Mouse (Mus musculus) neural tube, embryonic 12.5 days (tissue): ENCODE results near the gene Ttc39d. TPM values are rescaled to one million over a fixed set of nuclear protein-coding genes. Genes with fewer than 3 reads are reported as not detected.
"Not testable (repeated sequence)": the region's sequence is repeated elsewhere in the genome, so short reads cannot be mapped to it uniquely, and the experiment has no call there.

Experiments used
- ATAC-seq: fragments of 200-750 bp; cut with Nextera tagmentation; 2 replicates; pipeline ENCODE4 v1.8.0; 2017; ENCODE audit warnings: low read depth, mild to moderate bottlenecking, moderate TSS enrichment, moderate library complexity; ENCODE audit not compliant: low FRiP score
- H3K27ac ChIP-seq: fragments of 300-500 bp; sonication (generic); 2 replicates; pipeline ENCODE4 v1.5.1; 2016
- H3K27me3 ChIP-seq: fragments of 300-500 bp; sonication (generic); replicated peaks from 2 replicates; pipeline ENCODE4 v1.6.1; 2016; ENCODE audit warnings: mild to moderate bottlenecking
- H3K36me3 ChIP-seq: fragments of 300-500 bp; sonication (generic); 2 replicates; pipeline ENCODE4 v1.6.1; 2016; ENCODE audit warnings: mild to moderate bottlenecking
- H3K4me1 ChIP-seq: fragments of 300-500 bp; sonication (generic); 2 replicates; pipeline ENCODE4 v1.6.1; 2016
- H3K4me2 ChIP-seq: fragments of 300-500 bp; sonication (generic); replicated peaks from 2 replicates; pipeline ENCODE4 v1.6.1; 2016; ENCODE audit warnings: mild to moderate bottlenecking
- H3K4me3 ChIP-seq: fragments of 300-500 bp; sonication (generic); 2 replicates; pipeline ENCODE4 v1.5.1; 2016
- H3K9ac ChIP-seq: fragments of 300-500 bp; sonication (generic); 2 replicates; pipeline ENCODE4 v1.6.1; 2016; ENCODE audit warnings: mild to moderate bottlenecking
- H3K9me3 ChIP-seq: fragments of 300-500 bp; sonication (generic); 2 replicates; pipeline ENCODE4 v1.6.1; 2016; ENCODE audit warnings: mild to moderate bottlenecking
- WGBS: fragments of 180-500 bp; shearing (Covaris S2); methylation state at CpG from one replicate; pipeline ENCODE4 v1.1.7; 2016; 5-methylcytosine and 5-hydroxymethylcytosine counted together
- polyA plus RNA-seq: library from polyadenylated mRNA; unstranded; fragments of >200 nt; fragmentation: Nextera tagmentation; extraction: Ambion mirVana; gene quantifications from 2 replicates; pipeline ENCODE4 v1.2.1, GENCODE M21; 2016

Gene Ttc39d
- polyA plus RNA-seq, 1 experiment from 2014 or later, result not detected

DNA sequence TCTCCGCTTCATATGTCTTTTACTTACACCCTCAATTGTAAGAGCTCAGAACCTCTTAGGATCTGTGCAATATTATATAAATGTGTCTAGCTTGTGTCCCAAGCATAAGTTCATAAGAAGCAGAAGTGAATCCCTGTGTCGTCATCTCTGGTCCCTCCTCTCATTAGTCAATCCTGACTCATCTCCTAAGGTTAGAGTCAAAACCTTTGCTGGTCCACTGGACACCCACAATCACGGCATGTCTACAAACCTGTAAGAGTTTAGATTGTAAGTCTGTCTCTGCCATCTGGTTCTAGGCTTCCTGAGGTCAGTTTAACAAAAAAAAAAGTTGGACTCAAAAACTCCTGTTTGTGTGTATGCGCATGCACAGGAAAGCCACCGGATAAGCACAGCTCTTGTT lies 34.5 kb upstream of the Ttc39d start:
- Histone ChIP-seq H3K27ac (no peak overlapping the region), H3K27me3 (no peaks in the 10 kb centered on the region), H3K4me3 (no peak overlapping the region), H3K9me3 (no peaks in the 10 kb centered on the region), H3K36me3 (no peaks in the 10 kb centered on the region), H3K9ac (no peak overlapping the region), H3K4me1 (peaks cover 14% of the 10 kb centered on the region), H3K4me2 (no peak overlapping the region)
- 93% methylated on average over 5 of the region's 5 CpGs for WGBS
- ATAC-seq, result no peak

DNA sequence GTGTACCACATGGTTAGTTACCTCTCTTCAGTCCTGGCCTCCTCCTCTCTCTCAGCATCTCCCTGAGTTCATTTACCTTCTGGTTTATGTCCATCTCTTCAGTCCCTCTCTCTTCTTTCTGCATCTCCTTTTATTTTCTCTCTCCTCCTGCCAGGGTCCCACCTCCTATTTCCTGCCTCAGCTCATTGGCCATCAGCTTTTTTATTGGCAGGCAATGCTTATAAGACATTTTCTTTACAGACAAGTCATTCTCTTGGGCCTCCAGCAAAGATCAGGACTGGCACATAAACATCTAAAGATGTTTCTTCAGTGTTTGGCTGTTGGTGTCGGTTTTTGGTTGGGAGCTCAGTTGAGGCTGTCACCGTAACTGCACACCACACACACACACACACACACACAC lies 33.6 kb upstream of the Ttc39d start:
- peaks cover 5% of the 10 kb centered on the region for H3K4me1 ChIP-seq
- H3K27me3 ChIP-seq, result no peaks in the 10 kb centered on the region
- WGBS, result 95% methylated on average over 2 of the region's 2 CpGs
- no peaks in the 10 kb centered on the region for H3K36me3 ChIP-seq
- no peak overlapping the region for H3K27ac ChIP-seq
- no peak overlapping the region for H3K9ac ChIP-seq
- no peak for ATAC-seq
- H3K4me3 ChIP-seq, result no peak overlapping the region
- no peak overlapping the region for H3K4me2 ChIP-seq
- H3K9me3 ChIP-seq, result no peaks in the 10 kb centered on the region

DNA sequence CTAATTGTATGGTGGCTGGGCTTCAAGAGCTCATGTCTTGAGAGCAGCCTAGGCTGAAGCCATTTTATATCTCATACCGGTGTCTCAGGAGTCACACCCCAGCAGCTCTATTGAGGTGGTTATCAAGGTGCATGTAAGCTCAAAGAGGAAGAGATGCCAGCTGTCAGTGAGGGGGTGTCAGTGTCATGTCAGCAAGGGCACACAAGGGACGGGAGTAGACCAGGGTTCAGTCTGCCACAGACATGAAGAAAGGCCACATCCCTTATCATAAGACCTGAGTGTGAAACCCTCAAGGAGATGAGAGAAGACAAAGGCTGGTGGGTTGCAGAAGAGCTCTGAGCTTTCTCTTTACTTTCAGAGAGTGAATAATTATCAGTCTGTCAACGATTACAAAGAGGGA lies 33.1 kb upstream of the Ttc39d start:
- 91% methylated on average over 3 of the region's 3 CpGs for WGBS

DNA sequence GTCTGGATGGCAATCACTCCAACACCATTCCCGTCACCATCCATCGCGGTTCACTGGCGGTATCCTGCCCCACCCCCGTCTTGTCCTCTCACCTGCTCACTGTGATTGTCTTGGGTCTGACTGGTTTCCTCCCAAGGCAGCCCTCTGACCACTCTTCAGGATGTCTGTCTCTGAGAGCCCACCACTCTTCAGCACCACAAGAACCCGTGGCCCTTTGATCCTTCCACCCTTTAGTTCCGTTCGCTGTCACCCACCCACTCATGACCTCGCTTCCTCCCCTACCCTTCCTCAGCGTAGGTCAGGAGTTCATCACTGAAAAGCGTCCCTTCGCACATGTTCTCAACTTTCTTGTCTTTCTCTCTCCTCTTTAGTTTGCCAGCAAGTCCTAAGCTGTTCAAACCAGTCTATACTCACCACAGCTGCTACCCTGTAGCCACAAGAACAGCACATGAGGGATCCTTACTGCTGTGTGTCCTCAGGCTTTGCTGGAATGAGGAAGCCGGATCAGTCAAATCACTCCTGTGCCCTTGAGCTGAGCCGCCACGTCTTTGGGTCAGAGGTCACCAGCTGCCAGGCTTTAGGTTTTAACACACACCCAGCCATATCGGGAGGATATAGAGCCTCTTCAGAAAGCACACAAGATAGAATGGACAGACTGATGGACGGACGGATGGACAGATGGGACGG lies 32.4 kb upstream of the Ttc39d start:
- 82% methylated on average over 19 of the region's 19 CpGs for WGBS
- ATAC-seq, result no peak
- H3K36me3 ChIP-seq, result no peaks in the 10 kb centered on the region
- no peak overlapping the region for H3K4me3 ChIP-seq
- no peak overlapping the region for H3K27ac ChIP-seq
- no peaks in the 10 kb centered on the region for H3K27me3 ChIP-seq
- no peaks in the 10 kb centered on the region for H3K4me1 ChIP-seq
- H3K9me3 ChIP-seq, result no peaks in the 10 kb centered on the region
- H3K9ac ChIP-seq, result no peak overlapping the region
- H3K4me2 ChIP-seq, result no peak overlapping the region

More for the DNA sequence above, 33.1 kb upstream of the Ttc39d start:
- H3K36me3 ChIP-seq, result no peaks in the 10 kb centered on the region
- no peak overlapping the region for H3K4me3 ChIP-seq
- H3K9me3 ChIP-seq, result no peaks in the 10 kb centered on the region
- H3K9ac ChIP-seq, result no peak overlapping the region
- H3K27me3 ChIP-seq, result no peaks in the 10 kb centered on the region
- no peak for ATAC-seq
- 0 out of 2 replicates have a peak, but pooled peaks cover 1% of the 10 kb centered on the region for H3K4me1 ChIP-seq
- no peak overlapping the region for H3K27ac ChIP-seq
- H3K4me2 ChIP-seq, result no peak overlapping the region

DNA sequence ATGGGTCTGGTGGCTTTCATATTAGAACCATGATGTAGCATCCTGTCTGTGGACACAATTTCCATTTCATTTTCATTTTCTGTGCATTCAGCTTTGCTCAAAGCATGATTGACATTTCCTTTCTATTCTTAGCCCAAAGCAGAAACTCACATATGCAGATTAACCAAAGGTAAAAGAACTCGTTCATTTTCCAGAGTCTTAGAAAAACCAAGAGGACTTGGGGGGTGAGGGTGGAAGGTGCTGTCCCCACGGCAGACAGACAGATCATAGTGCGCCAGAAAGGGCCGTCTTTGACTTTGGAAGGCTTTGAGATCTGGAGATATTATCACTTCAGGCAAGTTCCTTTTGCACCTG lies 31.9 kb upstream of the Ttc39d start:
- no peak overlapping the region for H3K9ac ChIP-seq
- H3K4me2 ChIP-seq, result no peak overlapping the region
- no peak overlapping the region for H3K27ac ChIP-seq
- no peaks in the 10 kb centered on the region for H3K9me3 ChIP-seq
- no peak for ATAC-seq
- no peaks in the 10 kb centered on the region for H3K36me3 ChIP-seq
- H3K4me1 ChIP-seq, result no peaks in the 10 kb centered on the region
- no peaks in the 10 kb centered on the region for H3K27me3 ChIP-seq
- WGBS, result 90% methylated on average over 4 of the region's 4 CpGs
- H3K4me3 ChIP-seq, result no peak overlapping the region

DNA sequence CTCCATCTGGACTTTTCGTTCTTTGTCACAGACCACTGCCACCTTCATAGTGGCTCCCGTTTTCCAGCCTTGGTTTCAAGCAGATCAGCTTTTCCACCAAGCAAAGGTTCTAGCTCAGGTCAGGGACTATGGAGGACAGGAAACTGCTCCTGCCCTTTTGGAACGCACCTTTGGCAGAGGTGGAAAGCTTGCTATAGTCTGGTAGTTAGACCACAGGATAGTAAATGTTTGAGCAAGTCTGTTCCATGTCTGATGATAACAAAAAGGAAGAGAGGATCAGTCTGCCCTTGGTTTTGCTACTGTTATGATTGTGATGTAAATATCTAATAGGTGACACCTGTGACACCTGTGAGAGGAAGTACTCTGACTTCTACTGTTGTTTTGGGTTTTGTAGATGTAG lies 31.3 kb upstream of the Ttc39d start:
- no peak overlapping the region for H3K4me2 ChIP-seq
- H3K9ac ChIP-seq, result no peak overlapping the region
- H3K36me3 ChIP-seq, result no peaks in the 10 kb centered on the region
- H3K4me1 ChIP-seq, result no peaks in the 10 kb centered on the region
- no peak overlapping the region for H3K4me3 ChIP-seq
- no peak overlapping the region for H3K27ac ChIP-seq
- ATAC-seq, result no peak
- no peaks in the 10 kb centered on the region for H3K9me3 ChIP-seq
- 87% methylated on average over 3 of the region's 3 CpGs for WGBS
- H3K27me3 ChIP-seq, result no peaks in the 10 kb centered on the region

DNA sequence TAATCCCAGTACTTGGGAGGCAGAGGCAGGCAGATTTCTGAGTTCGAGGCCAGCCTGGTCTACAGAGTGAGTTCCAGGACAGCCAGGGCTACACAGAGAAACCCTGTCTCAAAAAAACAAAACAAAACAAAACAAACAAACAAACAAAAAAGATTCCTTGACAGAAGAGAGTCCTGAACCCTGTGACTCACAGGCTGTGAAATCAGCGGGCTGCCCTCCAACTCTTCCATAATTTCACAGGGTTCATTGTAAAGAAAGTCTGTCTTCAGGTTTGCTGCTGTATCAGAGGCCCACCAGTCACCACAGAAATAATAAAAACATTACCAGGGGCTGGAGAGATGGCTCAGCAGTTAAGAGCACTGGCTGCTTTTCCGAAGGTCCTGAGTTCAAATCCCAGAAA lies 28.4 kb upstream of the Ttc39d start:
- not testable (repeated sequence) for H3K4me1 ChIP-seq, H3K9me3 ChIP-seq, H3K27ac ChIP-seq, H3K4me2 ChIP-seq, ATAC-seq, H3K36me3 ChIP-seq, H3K4me3 ChIP-seq, H3K9ac ChIP-seq, H3K27me3 ChIP-seq
- WGBS, result 95% methylated on average over 3 of the region's 3 CpGs

DNA sequence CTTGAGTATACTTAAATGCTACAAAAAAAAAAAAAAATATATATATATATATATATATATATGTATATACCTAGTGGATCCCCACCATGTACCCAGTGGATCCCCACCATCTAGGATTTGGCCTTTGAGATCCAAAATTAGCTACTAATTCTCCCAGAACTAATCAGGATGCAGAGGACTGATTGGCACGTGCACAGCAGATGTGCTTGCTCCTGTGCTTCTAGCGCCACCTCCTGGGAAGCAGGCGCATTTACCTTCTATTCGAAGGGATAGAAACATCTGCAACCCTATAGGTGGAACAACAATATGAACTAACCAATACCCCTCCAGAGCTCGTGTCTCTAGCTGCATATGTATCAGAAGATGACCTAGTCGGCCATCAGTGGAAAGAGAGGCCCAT lies 27.3 kb upstream of the Ttc39d start:
- 2% methylated on average over 6 of the region's 6 CpGs for WGBS
- no peaks in the 10 kb centered on the region for H3K4me1 ChIP-seq
- peak; percentile 82 for ATAC-seq

DNA sequence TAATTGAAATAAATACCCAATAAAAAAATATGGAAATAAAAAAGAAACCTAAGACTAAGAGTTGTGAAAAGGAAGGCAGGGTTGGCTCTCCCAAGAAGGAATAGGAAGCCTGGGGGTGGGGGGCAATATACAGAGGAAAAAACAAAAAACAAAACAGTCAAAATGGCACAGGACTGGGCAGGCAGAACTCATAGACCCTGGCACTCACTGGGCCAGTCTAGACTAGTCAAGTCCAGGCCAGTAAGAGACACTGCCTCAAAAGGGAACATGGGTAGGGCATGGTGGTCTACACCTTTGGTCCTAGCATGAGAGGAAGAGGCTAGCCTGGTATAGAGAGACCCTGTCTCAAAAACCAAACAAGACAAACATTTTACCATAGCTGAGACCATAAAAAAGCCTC lies 26.8 kb upstream of the Ttc39d start:
- H3K27ac ChIP-seq, result no peak overlapping the region
- H3K4me2 ChIP-seq, result no peak overlapping the region
- H3K9ac ChIP-seq, result no peak overlapping the region
- no peak overlapping the region for H3K4me3 ChIP-seq
- ATAC-seq, result peak; percentile 52; the same call in 1 of the 2 replicates
- H3K4me1 ChIP-seq, result no peaks in the 10 kb centered on the region
- H3K9me3 ChIP-seq, result no peaks in the 10 kb centered on the region
- H3K27me3 ChIP-seq, result no peaks in the 10 kb centered on the region
- no peaks in the 10 kb centered on the region for H3K36me3 ChIP-seq

More for the DNA sequence above, 27.3 kb upstream of the Ttc39d start:
- no peak overlapping the region for H3K27ac ChIP-seq
- H3K9ac ChIP-seq, result no peak overlapping the region
- H3K9me3 ChIP-seq, result no peaks in the 10 kb centered on the region
- no peak overlapping the region for H3K4me3 ChIP-seq
- H3K4me2 ChIP-seq, result no peak overlapping the region
- H3K36me3 ChIP-seq, result no peaks in the 10 kb centered on the region
- no peaks in the 10 kb centered on the region for H3K27me3 ChIP-seq

DNA sequence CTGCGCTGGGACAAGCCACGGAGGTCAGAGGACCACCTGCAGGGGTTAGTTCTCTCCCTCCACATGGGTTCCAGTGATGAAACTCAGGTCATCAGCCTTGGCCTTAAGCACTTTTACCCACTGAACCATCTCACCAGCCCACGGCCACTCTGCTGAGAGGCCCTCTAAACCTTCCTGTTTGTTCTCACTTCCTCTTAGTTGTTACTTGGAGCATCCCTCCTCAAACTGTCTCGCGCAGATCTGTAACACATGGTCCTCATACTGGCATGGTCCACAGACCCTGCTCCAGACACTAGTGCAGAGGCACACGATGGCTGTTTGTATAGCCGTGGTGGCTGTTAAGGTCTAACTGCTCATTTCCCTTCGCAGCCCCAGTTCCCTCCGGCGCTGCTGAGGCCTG lies 23.6 kb upstream of the Ttc39d start:
- no peak for ATAC-seq
- H3K36me3 ChIP-seq, result no peaks in the 10 kb centered on the region
- H3K4me2 ChIP-seq, result no peak overlapping the region
- H3K4me1 ChIP-seq, result no peaks in the 10 kb centered on the region
- no peaks in the 10 kb centered on the region for H3K27me3 ChIP-seq
- WGBS, result 82% methylated on average over 10 of the region's 10 CpGs
- H3K4me3 ChIP-seq, result no peak overlapping the region
- H3K9me3 ChIP-seq, result no peaks in the 10 kb centered on the region
- no peak overlapping the region for H3K9ac ChIP-seq
- no peak overlapping the region for H3K27ac ChIP-seq

DNA sequence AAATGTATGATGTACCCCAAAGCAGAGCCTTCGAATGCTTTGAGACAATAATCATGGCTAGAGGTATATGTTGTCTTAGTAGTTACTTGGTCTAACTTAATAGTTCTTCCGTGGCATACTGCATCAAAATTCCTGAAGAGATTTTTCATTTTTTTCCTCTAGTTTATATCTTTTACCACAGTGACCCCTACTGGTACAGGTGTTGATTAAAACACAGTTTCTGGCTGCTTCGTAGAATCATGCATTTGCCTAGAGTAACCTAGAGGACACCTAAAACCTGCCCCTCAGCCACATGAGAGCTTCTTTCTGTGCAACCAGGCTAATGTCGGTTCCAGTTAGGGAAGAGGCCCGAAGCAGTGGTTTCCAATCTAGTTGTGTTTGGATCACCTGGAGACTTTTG lies 14.2 kb upstream of the Ttc39d start:
- no peak for ATAC-seq
- Histone ChIP-seq H3K4me2 (no peak overlapping the region), H3K36me3 (peaks cover 22% of the 10 kb centered on the region), H3K4me3 (no peak overlapping the region), H3K9me3 (no peaks in the 10 kb centered on the region), H3K9ac (no peak overlapping the region), H3K4me1 (0 out of 2 replicates have a peak, but pooled peaks cover 3% of the 10 kb centered on the region), H3K27me3 (no peaks in the 10 kb centered on the region), H3K27ac (no peak overlapping the region)
- 80% methylated on average over 5 of the region's 5 CpGs for WGBS

DNA sequence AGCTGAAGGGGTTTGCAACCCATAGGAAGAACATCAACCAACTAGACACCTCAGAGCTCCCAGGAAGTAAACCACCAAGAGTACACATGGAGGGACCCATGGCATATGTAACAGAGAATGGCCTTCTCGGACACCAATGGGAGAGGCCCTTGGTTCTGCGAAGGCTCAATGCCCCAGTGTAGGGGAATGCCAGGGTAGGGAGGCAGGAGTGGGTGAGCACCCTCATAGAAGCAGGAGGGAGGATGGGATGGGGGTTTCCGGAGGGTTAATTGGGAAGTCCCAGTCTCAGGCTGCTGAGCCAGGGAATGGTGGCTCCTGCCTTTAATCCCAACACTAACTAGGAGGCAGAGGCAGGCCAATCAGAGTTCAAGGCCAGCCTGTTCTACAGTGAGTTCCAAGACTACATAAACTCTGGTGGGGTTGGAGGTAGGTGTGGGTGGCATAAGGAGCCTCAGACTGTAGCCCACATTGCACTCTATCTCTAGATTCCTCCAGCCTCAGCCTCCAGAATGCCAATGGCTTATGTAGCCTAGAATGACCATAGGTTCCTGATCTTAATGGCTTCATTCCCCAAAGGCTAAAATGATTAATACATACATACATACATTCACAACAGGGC lies 8.0 kb upstream of the Ttc39d start:
- no peak overlapping the region for H3K4me3 ChIP-seq
- no peak for ATAC-seq
- no peaks in the 10 kb centered on the region for H3K9me3 ChIP-seq
- no peaks in the 10 kb centered on the region for H3K27me3 ChIP-seq
- no peak overlapping the region for H3K4me2 ChIP-seq
- WGBS, result 93% methylated on average over 3 of the region's 3 CpGs
- no peak overlapping the region for H3K9ac ChIP-seq
- H3K36me3 ChIP-seq, result peaks cover 71% of the 10 kb centered on the region
- no peak overlapping the region for H3K27ac ChIP-seq
- no peaks in the 10 kb centered on the region for H3K4me1 ChIP-seq

DNA sequence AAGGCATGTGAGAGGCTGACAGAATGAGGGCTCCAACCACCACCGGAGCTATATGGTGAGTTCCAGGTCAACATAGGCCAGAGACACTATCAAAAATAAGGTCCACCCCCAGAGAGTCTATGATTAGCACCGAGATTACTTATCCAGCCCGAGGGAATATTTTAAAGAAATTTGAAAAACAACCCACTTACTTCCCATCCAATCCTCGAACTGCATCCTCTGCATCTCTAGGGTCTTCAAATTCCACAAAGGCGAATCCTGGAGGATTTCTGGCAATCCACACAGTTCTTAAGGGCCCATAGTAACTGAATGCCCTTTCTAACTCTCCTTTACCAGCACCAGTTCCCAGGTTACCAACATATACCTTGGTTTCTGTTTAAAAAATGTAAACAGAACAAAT lies 1.6 kb upstream of the Ttc39d start:
- H3K4me2 ChIP-seq, result peak overlapping the region; percentile 92
- peak overlapping the region; percentile 91 for H3K9ac ChIP-seq
- H3K27me3 ChIP-seq, result no peaks in the 10 kb centered on the region
- H3K4me3 ChIP-seq, result peak overlapping the region; percentile 81
- peaks cover 11% of the 10 kb centered on the region for H3K4me1 ChIP-seq
- H3K36me3 ChIP-seq, result peaks cover 39% of the 10 kb centered on the region
- ATAC-seq, result no peak
- no peak overlapping the region for H3K27ac ChIP-seq
- 41% methylated on average over 5 of the region's 5 CpGs for WGBS
- no peaks in the 10 kb centered on the region for H3K9me3 ChIP-seq
